Mouse (Mus musculus) neural tube, embryonic 14.5 days (tissue): Measurements from ENCODE around the gene Kantr. TPM values are rescaled to one million over a fixed set of nuclear protein-coding genes. Genes with fewer than 3 reads are reported as not detected.
"Not testable (repeated sequence)": the region's sequence is repeated elsewhere in the genome, so short reads cannot be mapped to it uniquely, and the experiment has no call there.

Source experiments
- ATAC-seq: fragments of 200-750 bp; cut with Nextera tagmentation; 2 replicates; pipeline ENCODE4 v1.8.0; 2017; ENCODE audit warnings: low read depth, mild to moderate bottlenecking, moderate TSS enrichment, moderate library complexity
- H3K27ac ChIP-seq: fragments of 300-500 bp; sonication (generic); 2 replicates; pipeline ENCODE4 v1.5.1; 2014; ENCODE audit warnings: low read depth, mild to moderate bottlenecking, control low read depth, low read length, moderate library complexity, mixed read lengths
- H3K27me3 ChIP-seq: fragments of 300-500 bp; sonication (generic); 2 replicates; pipeline ENCODE4 v1.6.1; 2014; ENCODE audit warnings: low read length; ENCODE audit not compliant: control insufficient read depth, insufficient read depth
- H3K36me3 ChIP-seq: fragments of 300-500 bp; sonication (generic); 2 replicates; pipeline ENCODE4 v1.6.1; 2014; ENCODE audit warnings: low read length, mixed read lengths; ENCODE audit not compliant: control insufficient read depth, insufficient read depth
- H3K4me1 ChIP-seq: fragments of 300-500 bp; sonication (generic); 2 replicates; pipeline ENCODE4 v1.6.1; 2014; ENCODE audit warnings: low read length; ENCODE audit not compliant: control insufficient read depth, insufficient read depth
- H3K4me2 ChIP-seq: fragments of 300-500 bp; sonication (generic); 2 replicates; pipeline ENCODE4 v1.6.1; 2014; ENCODE audit warnings: mild to moderate bottlenecking, low read depth, low read length, control low read depth
- H3K4me3 ChIP-seq: fragments of 300-500 bp; sonication (generic); 2 replicates; pipeline ENCODE4 v1.5.1; 2014; ENCODE audit warnings: low read depth, low read length, control low read depth, mixed read lengths
- H3K9ac ChIP-seq: fragments of 300-500 bp; sonication (generic); replicated peaks from 2 replicates; pipeline ENCODE4 v1.6.1; 2014; ENCODE audit warnings: low read depth, mild to moderate bottlenecking, control low read depth, low read length, mixed read lengths
- H3K9me3 ChIP-seq: fragments of 300-500 bp; sonication (generic); 2 replicates; pipeline ENCODE4 v1.6.1; 2016; ENCODE audit warnings: low read length; ENCODE audit not compliant: control insufficient read depth
- WGBS: fragments of 180-500 bp; shearing (Covaris S2); extraction: QIAGEN DNeasy Blood & Tissue Kit; methylation state at CpG from one replicate; pipeline ENCODE4 v1.1.7; 2014; 5-methylcytosine and 5-hydroxymethylcytosine counted together
- polyA plus RNA-seq: library from polyadenylated mRNA; unstranded; fragments of >200 nt; fragmentation: Nextera tagmentation; extraction: Ambion mirVana; gene quantifications from 2 replicates; pipeline ENCODE4 v1.2.1, GENCODE M21; 2014

Kantr gene
- polyA plus RNA-seq, 1 experiment from 2014 or later, result 38.9 TPM

- Histone ChIP-seq H3K27me3 (peaks cover 7% of the 10 kb centered on the region; the same call in 1 of the 2 replicates), H3K9me3 (no peaks in the 10 kb centered on the region), H3K9ac (peak within 1 kb of the TSS; percentile 70), H3K36me3 (no peaks in the 10 kb centered on the region), H3K4me2 (peak within 1 kb of the TSS; percentile 68), H3K27ac (peak within 1 kb of the TSS; percentile 86), H3K4me3 (peak within 1 kb of the TSS; percentile 51), H3K4me1 (peaks cover 6% of the 10 kb centered on the region; the same call in 1 of the 2 replicates)
- 9% methylated on average over 23 of the region's 27 CpGs for WGBS
- peak; percentile 97 for ATAC-seq
Observed at GRCm38 (mm10) chrX:152342358-152342901, 15.1 kb upstream of the Kantr start, which contains the start of gene Tspyl2. Gene Tspyl2 (minus strand): TSS chrX:152342425.

- H3K36me3 ChIP-seq, result no peaks in the 10 kb centered on the region
- no peak for ATAC-seq
- 31% methylated on average over 11 of the region's 11 CpGs for WGBS
- peak overlapping the region; percentile 86 for H3K27ac ChIP-seq
- peak overlapping the region; percentile 70 for H3K9ac ChIP-seq
- peaks cover 7% of the 10 kb centered on the region; the same call in 1 of the 2 replicates for H3K27me3 ChIP-seq
- H3K4me2 ChIP-seq, result peak overlapping the region; percentile 68
- peak overlapping the region; percentile 51 for H3K4me3 ChIP-seq
- no peaks in the 10 kb centered on the region for H3K9me3 ChIP-seq
- peaks cover 8% of the 10 kb centered on the region; the same call in 1 of the 2 replicates for H3K4me1 ChIP-seq
Observed at GRCm38 (mm10) chrX:152341496-152341895, 14.2 kb upstream of the Kantr start.

GRCm38 (mm10) chrX:152336546-152337332, 9.4 kb upstream of the Kantr start:
- H3K27me3 ChIP-seq, result peaks cover 4% of the 10 kb centered on the region; the same call in 1 of the 2 replicates

GRCm38 (mm10) chrX:152336123-152336522, 8.8 kb upstream of the Kantr start:
- WGBS, result 36% methylated on average over 4 of the region's 4 CpGs
- H3K4me1 ChIP-seq, H3K36me3 ChIP-seq, H3K27me3 ChIP-seq, H3K4me3 ChIP-seq, H3K9ac ChIP-seq, H3K9me3 ChIP-seq, H3K4me2 ChIP-seq: not testable (repeated sequence)
- ATAC-seq, result peak; percentile 38
- H3K27ac ChIP-seq, result peak overlapping the region; percentile 48

More at GRCm38 (mm10) chrX:152336546-152337332, 9.4 kb upstream of the Kantr start:
- H3K27ac ChIP-seq, result peak overlapping the region; percentile 94
- H3K4me2 ChIP-seq, result peak overlapping the region; percentile 45; the same call in 1 of the 2 replicates
- H3K4me1 ChIP-seq, result peaks cover 8% of the 10 kb centered on the region; the same call in 1 of the 2 replicates
- 16% methylated on average over 33 of the region's 33 CpGs for WGBS
- no peaks in the 10 kb centered on the region for H3K36me3 ChIP-seq
- ATAC-seq, result peak; percentile 98
- H3K4me3 ChIP-seq, result peak overlapping the region; percentile 16
- peak overlapping the region; percentile 63 for H3K9ac ChIP-seq
- no peaks in the 10 kb centered on the region for H3K9me3 ChIP-seq

- ATAC-seq, H3K27me3 ChIP-seq, H3K4me2 ChIP-seq: not testable (repeated sequence)
Observed at GRCm38 (mm10) chrX:152329400-152329799, 2.1 kb upstream of the Kantr start.

GRCm38 (mm10) chrX:152327689-152328052, 376 bp upstream of the Kantr start:
- no peak for ATAC-seq
- H3K9me3 ChIP-seq, result no peaks in the 10 kb centered on the region
- no peaks in the 10 kb centered on the region for H3K4me1 ChIP-seq
- H3K4me2 ChIP-seq, result peak overlapping the region; percentile 50
- WGBS, result 32% methylated on average over 8 of the region's 8 CpGs
- H3K36me3 ChIP-seq, result no peaks in the 10 kb centered on the region
- no peak overlapping the region for H3K27ac ChIP-seq
- no peak overlapping the region for H3K9ac ChIP-seq
- H3K27me3 ChIP-seq, result no peaks in the 10 kb centered on the region
- H3K4me3 ChIP-seq, result peak overlapping the region; percentile 47; the same call in 1 of the 2 replicates

More at GRCm38 (mm10) chrX:152329400-152329799, 2.1 kb upstream of the Kantr start:
- H3K27ac ChIP-seq, H3K4me3 ChIP-seq, H3K9me3 ChIP-seq, H3K36me3 ChIP-seq, H3K4me1 ChIP-seq, H3K9ac ChIP-seq: not testable (repeated sequence)

GRCm38 (mm10) chrX:152323584-152323983, 3.7 kb downstream of the Kantr start:
- no peak overlapping the region for H3K4me3 ChIP-seq
- ATAC-seq, result no peak
- H3K27me3 ChIP-seq, result 0 out of 2 replicates have a peak, but pooled peaks cover 2% of the 10 kb centered on the region
- H3K9me3 ChIP-seq, result no peaks in the 10 kb centered on the region
- no peak overlapping the region for H3K27ac ChIP-seq
- H3K36me3 ChIP-seq, result no peaks in the 10 kb centered on the region
- H3K4me1 ChIP-seq, result no peaks in the 10 kb centered on the region
- H3K9ac ChIP-seq, result no peak overlapping the region
- WGBS, result 96% methylated on average over 1 of the region's 1 CpGs
- no peak overlapping the region for H3K4me2 ChIP-seq

GRCm38 (mm10) chrX:152322776-152323175, 4.5 kb downstream of the Kantr start:
- Histone ChIP-seq H3K4me3 (no peak overlapping the region), H3K9ac (no peak overlapping the region), H3K27me3 (0 out of 2 replicates have a peak, but pooled peaks cover 2% of the 10 kb centered on the region), H3K36me3 (no peaks in the 10 kb centered on the region), H3K9me3 (no peaks in the 10 kb centered on the region), H3K4me2 (no peak overlapping the region), H3K4me1 (no peaks in the 10 kb centered on the region), H3K27ac (no peak overlapping the region)
- 42% methylated on average over 2 of the region's 2 CpGs for WGBS
- no peak for ATAC-seq

GRCm38 (mm10) chrX:152320535-152320934, 6.8 kb downstream of the Kantr start:
- Histone ChIP-seq H3K4me3 (no peak overlapping the region), H3K27ac (no peak overlapping the region), H3K4me1 (no peaks in the 10 kb centered on the region), H3K36me3 (no peaks in the 10 kb centered on the region), H3K27me3 (0 out of 2 replicates have a peak, but pooled peaks cover 2% of the 10 kb centered on the region), H3K9ac (no peak overlapping the region), H3K4me2 (no peak overlapping the region), H3K9me3 (no peaks in the 10 kb centered on the region)
- 83% methylated on average over 4 of the region's 4 CpGs for WGBS
- no peak for ATAC-seq
